Mouse (Mus musculus): ENCODE data around the gene Ush1c. TPM values are rescaled to one million over a fixed set of nuclear protein-coding genes. Genes with fewer than 3 reads are reported as not detected.

Gene Ush1c
- total and polyA plus RNA-seq, 3 experiments: not detected

- no peaks in the 10 kb centered on the region for H3K9me3 ChIP-seq (replicated peaks; ENCODE audit: low read length)
- H3K9ac ChIP-seq (ENCODE audit: insufficient read depth, low read depth): no peak overlapping the region
- no peak overlapping the region for H3K4me2 ChIP-seq (ENCODE audit: insufficient read depth, low read depth, poor library complexity, severe bottlenecking)
- dilution Hi-C loops (cut with MboI; ENCODE audit: extremely low pct_ligation_motif_present, extremely low pct_unique_long_range_greater_than_20kb, low sequenced_read_pairs): no loop called here
- DNase-seq (ENCODE audit: extremely low read depth): no peak
- TF ChIP-seq E2F4 (IDR thresholded peaks at IDR 0.05; ENCODE audit: insufficient replicate concordance, low read depth, low read length): no peak
- TF ChIP-seq MAZ (IDR thresholded peaks at IDR 0.05; ENCODE audit: low read depth, low read length): no peak
- no peak for TF ChIP-seq RAD21 (IDR thresholded peaks at IDR 0.05; ENCODE audit: low read depth, low read length)
- TF ChIP-seq POLR2AphosphoS2 (IDR thresholded peaks at IDR 0.05; ENCODE audit: low read depth, low read length): no peak
- TF ChIP-seq KAT2A (IDR thresholded peaks at IDR 0.05; ENCODE audit: insufficient replicate concordance, low read length): no peak
- TF ChIP-seq ZKSCAN1 (IDR thresholded peaks at IDR 0.05; ENCODE audit: borderline replicate concordance, low read depth, low read length): no peak
- TF ChIP-seq MAFK (IDR thresholded peaks at IDR 0.05; ENCODE audit: insufficient replicate concordance, low read length): no peak
- no peak for TF ChIP-seq USF2 (conservative IDR thresholded peaks at IDR 0.05; ENCODE audit: low read depth, low read length)
- no peak for TF ChIP-seq CTCF (conservative IDR thresholded peaks at IDR 0.05 in 1 of 2, IDR thresholded peaks at IDR 0.05 in 1 of 2; ENCODE audit: low read depth in 2 of 2, low read length in 2 of 2)
- no peak for TF ChIP-seq MYC (IDR thresholded peaks at IDR 0.05; ENCODE audit: low read depth, low read length)
- no peak for TF ChIP-seq MAX (IDR thresholded peaks at IDR 0.05; ENCODE audit: low read length)
- TF ChIP-seq NRF1 (IDR thresholded peaks at IDR 0.05; ENCODE audit: low read depth, low read length): no peak
- TF ChIP-seq GABPA (IDR thresholded peaks at IDR 0.05; ENCODE audit: insufficient replicate concordance, low read depth, low read length): no peak
- no peaks in the 10 kb centered on the region for H3K79me2 ChIP-seq (replicated peaks; ENCODE audit: control insufficient read depth, extremely low read depth, insufficient read depth, poor library complexity, severe bottlenecking)
- in situ Hi-C loops (cut with MboI; ENCODE audit: low pct_ligation_motif_present, low pct_unique_long_range_greater_than_20kb, low sequenced_read_pairs): no loop called here
- peaks cover 84% of the 10 kb centered on the region for H3K27me3 ChIP-seq (replicated peaks)
- no peaks in the 10 kb centered on the region for H3K4me1 ChIP-seq (ENCODE audit: control insufficient read depth in 1 of 2, insufficient read depth in 2 of 2)
- H3K27ac ChIP-seq (ENCODE audit: insufficient read depth, low read depth): no peak overlapping the region
- no peak overlapping the region for H3K4me3 ChIP-seq (replicated peaks in 1 of 3; ENCODE audit: low read depth in 2 of 3, low read length in 2 of 3, poor library complexity in 1 of 3)
- H3K36me3 ChIP-seq (replicated peaks in 1 of 2; ENCODE audit: control insufficient read depth in 1 of 2, insufficient read depth in 1 of 2, low read length in 1 of 2): no peaks in the 10 kb centered on the region
Measured at GRCm38 (mm10) chr7:46285161-46285839, 47.0 kb upstream of the Ush1c start.

DNA sequence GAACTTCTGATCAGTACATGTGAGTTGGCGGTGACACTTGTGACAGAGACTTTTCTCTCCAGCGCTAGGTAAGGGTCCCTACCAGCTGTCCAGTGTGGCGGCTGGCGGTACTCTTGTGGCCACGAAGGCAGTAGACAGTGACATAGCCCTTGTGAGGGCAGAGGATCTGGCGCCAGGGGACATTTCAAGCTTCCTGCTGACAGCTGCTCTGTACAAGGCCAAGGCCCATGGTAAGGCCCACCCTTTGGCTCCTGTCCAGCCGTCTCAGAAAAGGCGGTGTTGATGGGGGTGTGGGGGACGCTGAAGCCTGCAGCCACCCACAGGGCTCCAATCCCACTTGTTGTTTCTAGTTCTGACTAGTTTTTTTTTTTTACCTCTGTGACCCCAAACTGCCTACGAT, 45.4 kb upstream of the Ush1c start:
- Histone ChIP-seq H3K27me3 (replicated peaks) (peaks cover 79% of the 10 kb centered on the region), H3K4me1 (ENCODE audit: control insufficient read depth in 1 of 2, insufficient read depth in 2 of 2) (no peaks in the 10 kb centered on the region), H3K9me3 (replicated peaks; ENCODE audit: low read length) (no peaks in the 10 kb centered on the region), H3K36me3 (replicated peaks in 1 of 2; ENCODE audit: control insufficient read depth in 1 of 2, insufficient read depth in 1 of 2, low read length in 1 of 2) (no peaks in the 10 kb centered on the region), H3K4me2 (ENCODE audit: insufficient read depth, low read depth, poor library complexity, severe bottlenecking) (no peak overlapping the region), H3K27ac (ENCODE audit: insufficient read depth, low read depth) (no peak overlapping the region), H3K79me2 (replicated peaks; ENCODE audit: control insufficient read depth, extremely low read depth, insufficient read depth, poor library complexity, severe bottlenecking) (no peaks in the 10 kb centered on the region), H3K9ac (ENCODE audit: insufficient read depth, low read depth) (no peak overlapping the region), H3K4me3 (replicated peaks in 1 of 3; ENCODE audit: low read depth in 2 of 3, low read length in 2 of 3, poor library complexity in 1 of 3) (no peak overlapping the region)
- dilution Hi-C loops (cut with MboI; ENCODE audit: extremely low pct_ligation_motif_present, extremely low pct_unique_long_range_greater_than_20kb, low sequenced_read_pairs): no loop called here
- TF ChIP-seq SMC3 (IDR thresholded peaks at IDR 0.05; ENCODE audit: low read depth, low read length) (no peak), JUN (IDR thresholded peaks at IDR 0.05; ENCODE audit: insufficient read depth, low read depth, low read length) (no peak), ZNF384 (IDR thresholded peaks at IDR 0.05; ENCODE audit: low read depth, low read length) (no peak), EP300 (IDR thresholded peaks at IDR 0.05; ENCODE audit: low read length) (no peak), MEF2A (IDR thresholded peaks at IDR 0.05; ENCODE audit: borderline replicate concordance, low read depth, low read length) (no peak), ZC3H11A (IDR thresholded peaks at IDR 0.05; ENCODE audit: low read depth, low read length) (no peak), NRF1 (IDR thresholded peaks at IDR 0.05; ENCODE audit: low read depth, low read length) (no peak), BHLHE40 (IDR thresholded peaks at IDR 0.05; ENCODE audit: low read depth, low read length) (no peak), ZMIZ1 (IDR thresholded peaks at IDR 0.05; ENCODE audit: low read depth, low read length) (no peak), ELF1 (IDR thresholded peaks at IDR 0.05; ENCODE audit: low read depth, low read length) (no peak), POLR2A (IDR thresholded peaks at IDR 0.05; ENCODE audit: low read depth, low read length) (no peak), ETS1 (conservative IDR thresholded peaks at IDR 0.05; ENCODE audit: low read depth, low read length) (no peak), HCFC1 (IDR thresholded peaks at IDR 0.05; ENCODE audit: low read depth, low read length) (no peak), POLR2AphosphoS2 (IDR thresholded peaks at IDR 0.05; ENCODE audit: low read depth, low read length) (no peak), MXI1 (IDR thresholded peaks at IDR 0.05; ENCODE audit: low read depth, low read length) (no peak), MAZ (IDR thresholded peaks at IDR 0.05; ENCODE audit: low read depth, low read length) (no peak)
- no peak for DNase-seq (ENCODE audit: extremely low read depth)
- in situ Hi-C loops (cut with MboI; ENCODE audit: low pct_ligation_motif_present, low pct_unique_long_range_greater_than_20kb, low sequenced_read_pairs): no loop called here

Measured in CH12.LX (cell line).